Mouse (Mus musculus) heart, adult 2 months (tissue): ENCODE data around the gene Ceacam15.
"Not testable (repeated sequence)": the region's sequence is repeated elsewhere in the genome, so short reads cannot be mapped to it uniquely, and the experiment has no call there.

ENCODE experiments used
- CTCF ChIP-seq: fragments of 200-600 bp; IDR thresholded peaks from 2 replicates; pipeline ENCODE4 v1.8.1; 2022; ENCODE audit warnings: antibody characterized with exemption, mild to moderate bottlenecking, moderate library complexity
- EP300 ChIP-seq: fragments of 200-500 bp; IDR thresholded peaks from 2 replicates; pipeline ENCODE4 v1.6.1; 2011; ENCODE audit warnings: low read depth, low read length, control low read depth; ENCODE audit not compliant: insufficient read depth
- POLR2A ChIP-seq: fragments of 200-500 bp; IDR thresholded peaks from 2 replicates; pipeline ENCODE4 v1.6.1; 2011; ENCODE audit warnings: mild to moderate bottlenecking, low read depth, low read length, control low read depth; ENCODE audit not compliant: insufficient read depth

GRCm38 (mm10) chr7:16722490-16722889, 47.0 kb upstream of the Ceacam15 start:
- TF ChIP-seq POLR2A, CTCF, EP300: not testable (repeated sequence)
